Mouse (Mus musculus) heart, postnatal 25 days (tissue): ENCODE measurements around the gene Rbms3. TPM values are rescaled to one million over a fixed set of nuclear protein-coding genes. Genes with fewer than 3 reads are reported as not detected.
A peak's percentile ranks its signal among the peaks of the same experiment; 100 is the strongest.

ENCODE experiments used
- DNase-seq: peaks from one replicate; pipeline ENCODE4 v3.0.0; 2022; ENCODE audit warnings: low spot score
- intact Hi-C: fragments of 180-260 bp; cut with DNase I; formaldehyde crosslinking; loops from one replicate; pipeline ENCODE4 v1.15.1; 2025
- total RNA-seq, 2 experiments: library from RNA; stranded (reverse); gene quantifications; 2 replicates each; pipeline ENCODE4 v1.2.3; 2021

Rbms3 gene
- total RNA-seq, 2 experiments from 2014 or later, result 12.5 to 12.7 TPM

GRCm38 (mm10) chr9:116633786-116634185, 995.9 kb downstream of the Rbms3 start:
- no peak for DNase-seq
- intact Hi-C loops, result no loop called here

DNA sequence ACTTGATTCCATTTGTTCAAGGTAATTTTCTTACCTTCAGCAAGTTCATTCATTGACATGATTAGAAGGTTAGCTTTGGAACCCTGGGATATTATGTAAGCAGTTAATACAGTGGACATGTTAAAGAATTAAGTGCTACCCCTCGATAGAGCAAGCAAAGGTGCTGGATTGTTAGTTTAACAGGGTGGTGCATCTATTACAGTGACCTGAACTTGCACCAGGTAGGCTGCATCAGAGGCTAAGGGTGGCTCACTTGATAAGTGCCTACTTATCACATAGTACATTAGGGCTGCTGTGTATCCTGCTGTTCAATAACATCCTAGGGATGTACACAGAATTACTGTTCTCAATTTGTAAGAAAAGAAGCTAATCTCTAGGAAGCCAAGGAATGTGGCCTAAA, 996.6 kb downstream of the Rbms3 start:
- no peak for DNase-seq
- intact Hi-C loops, result no loop called here

DNA sequence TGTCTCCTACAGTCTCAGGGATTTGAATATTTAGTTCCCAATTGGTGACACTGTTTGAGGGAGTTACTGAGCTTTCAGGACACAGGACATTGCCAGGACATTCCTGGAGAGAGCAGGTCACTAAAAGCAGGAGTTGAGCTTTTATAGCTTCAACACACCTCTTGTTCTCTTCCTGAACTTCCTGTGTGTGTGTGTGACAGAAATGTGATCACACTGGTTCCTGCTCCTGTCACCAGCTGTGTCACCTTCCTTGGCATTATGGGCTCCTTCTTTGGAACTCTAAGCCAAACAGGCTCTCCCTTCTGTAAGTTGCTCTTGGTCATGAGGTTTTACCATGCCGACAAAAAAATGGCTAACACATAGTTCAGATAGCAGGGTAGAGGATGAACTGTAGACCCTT, 997.9 kb downstream of the Rbms3 start:
- DNase-seq, result no peak
- intact Hi-C loops, result no loop called here

DNA sequence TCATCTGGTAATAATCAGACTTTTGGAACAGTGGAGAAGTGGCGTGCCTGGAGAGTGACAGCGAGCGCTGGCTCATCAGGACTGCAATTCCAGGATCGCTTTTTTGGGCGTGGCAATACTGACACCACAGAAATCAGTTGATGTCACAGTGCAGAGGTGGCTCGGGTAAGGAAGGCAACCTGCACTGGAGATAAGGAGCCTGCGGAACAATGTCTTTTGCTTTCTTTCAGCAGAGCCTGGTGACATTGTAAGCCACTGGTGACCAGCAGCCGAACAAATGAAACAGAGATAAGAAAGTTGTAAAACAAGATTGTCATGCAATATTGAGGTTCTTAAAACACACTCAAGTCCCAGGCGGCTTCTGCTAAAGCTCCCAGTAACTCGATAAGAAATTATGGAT, 998.9 kb downstream of the Rbms3 start:
- intact Hi-C loops, result no loop called here
- no peak for DNase-seq

DNA sequence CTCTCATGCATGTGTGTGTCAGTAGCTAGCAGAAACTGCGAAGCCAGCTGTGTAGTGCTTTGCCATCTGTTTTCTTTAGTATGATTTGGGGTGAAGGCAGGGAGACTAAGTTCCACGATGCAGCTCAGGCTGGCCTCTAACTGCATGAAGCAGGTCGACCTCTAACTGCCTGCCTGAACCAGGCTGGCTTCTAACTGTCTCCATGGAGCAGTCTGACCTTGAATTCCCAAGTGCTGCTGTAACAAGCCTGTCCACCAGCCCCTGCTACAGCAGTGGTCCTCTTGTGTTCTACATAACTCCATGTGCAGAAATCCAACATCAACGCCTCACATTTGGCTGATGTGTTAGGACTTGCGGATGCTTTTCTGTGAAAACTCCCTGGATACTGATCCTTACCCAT, 1009.3 kb downstream of the Rbms3 start:
- intact Hi-C loops, result no loop called here
- DNase-seq, result no peak

DNA sequence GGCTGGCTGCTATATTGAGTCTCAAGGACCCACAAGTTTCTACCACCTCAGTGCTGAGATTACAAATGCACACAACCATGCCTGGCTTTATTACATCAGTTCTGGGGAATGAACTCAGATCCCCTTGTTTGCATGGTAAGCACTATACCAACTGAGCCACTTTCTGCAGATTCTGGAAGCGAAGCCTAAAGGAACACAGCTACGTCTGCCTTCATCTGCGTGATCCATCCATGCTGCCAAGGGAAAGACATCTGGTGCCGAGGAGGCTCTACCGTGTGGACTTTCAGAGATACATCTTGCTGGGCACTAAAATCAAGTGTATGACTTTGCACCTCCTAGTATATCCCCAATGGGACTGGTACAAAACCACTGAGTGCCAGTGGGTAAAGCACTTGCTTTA, 1010.8 kb downstream of the Rbms3 start:
- intact Hi-C loops, result no loop called here
- DNase-seq, result no peak

GRCm38 (mm10) chr9:116613276-116613675, 1016.4 kb downstream of the Rbms3 start:
- intact Hi-C loops, result no loop called here
- DNase-seq, result no peak

DNA sequence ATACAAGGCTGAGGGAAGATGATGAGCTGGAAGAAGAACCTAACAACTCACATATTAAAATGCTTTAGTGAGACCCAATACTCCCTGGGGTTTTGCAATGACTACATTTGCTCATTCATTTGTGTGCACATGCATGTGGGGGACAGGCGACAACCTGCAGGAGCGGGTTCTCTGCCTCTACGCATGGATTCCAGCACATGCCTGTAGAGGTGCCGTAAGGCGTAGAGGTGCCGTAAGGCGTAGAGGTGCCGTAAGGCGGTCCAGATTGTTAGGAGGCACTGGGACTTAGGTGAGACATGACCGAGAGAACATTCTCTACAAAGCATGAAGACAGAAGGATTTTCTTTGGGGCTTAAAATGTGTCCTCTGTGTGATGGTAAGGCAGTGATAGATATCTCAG, 1033.7 kb downstream of the Rbms3 start:
- no peak for DNase-seq
- intact Hi-C loops, result no loop called here

DNA sequence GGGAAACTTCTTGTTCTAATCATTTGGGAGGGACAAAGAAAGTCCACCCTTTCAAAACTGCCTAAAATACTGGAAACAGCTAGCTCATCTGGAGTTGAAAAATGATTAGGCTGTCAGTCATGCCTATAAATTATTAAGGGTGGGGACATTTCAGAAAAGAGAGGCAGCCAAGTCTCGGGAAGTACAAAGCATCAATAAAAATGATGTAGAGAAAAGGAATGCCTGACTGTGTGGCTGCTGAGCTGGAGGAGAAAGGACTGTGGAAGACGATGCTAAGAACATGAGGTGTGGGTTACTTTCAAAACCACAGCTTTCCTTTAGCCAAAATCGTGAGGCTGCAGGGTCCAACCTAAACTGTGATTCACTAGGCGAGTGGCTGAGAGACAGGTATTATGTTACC, 1037.2 kb downstream of the Rbms3 start:
- no peak for DNase-seq
- intact Hi-C loops, result no loop called here

GRCm38 (mm10) chr9:116591071-116591470, 1038.6 kb downstream of the Rbms3 start:
- intact Hi-C loops, result no loop called here

DNA sequence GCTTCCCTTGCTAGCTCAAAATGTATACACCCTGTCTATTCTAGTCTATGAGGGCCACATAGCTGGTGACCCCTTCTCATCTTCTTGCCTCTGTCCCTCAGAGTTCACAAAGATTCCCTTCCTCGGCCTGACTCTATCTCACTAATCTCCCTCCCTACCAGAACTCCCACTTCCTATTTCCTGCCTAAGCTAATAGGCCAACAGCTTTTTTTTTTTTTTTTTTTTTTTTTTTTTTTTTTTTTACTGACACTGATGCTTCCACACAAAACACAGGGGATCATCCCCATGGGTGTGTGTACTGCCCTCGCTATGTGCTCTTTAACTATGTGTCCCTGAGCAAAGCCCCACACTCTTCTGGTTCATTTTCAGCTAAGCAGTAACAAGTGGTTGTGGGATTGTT, 1060.0 kb downstream of the Rbms3 start:
- no peak for DNase-seq
- intact Hi-C loops, result no loop called here

More at GRCm38 (mm10) chr9:116591071-116591470, 1038.6 kb downstream of the Rbms3 start:
- DNase-seq, result peak; percentile 33

- intact Hi-C loops, result no loop called here
- no peak for DNase-seq
These were observed 1063.0 kb downstream of the Rbms3 start for GRCm38 (mm10) chr9:116566711-116567110.

GRCm38 (mm10) chr9:116557781-116558180, 1071.9 kb downstream of the Rbms3 start:
- no peak for DNase-seq
- intact Hi-C loops, result no loop called here

- intact Hi-C loops, result no loop called here
- no peak for DNase-seq
These were observed 1073.1 kb downstream of the Rbms3 start for GRCm38 (mm10) chr9:116556641-116557040.

DNA sequence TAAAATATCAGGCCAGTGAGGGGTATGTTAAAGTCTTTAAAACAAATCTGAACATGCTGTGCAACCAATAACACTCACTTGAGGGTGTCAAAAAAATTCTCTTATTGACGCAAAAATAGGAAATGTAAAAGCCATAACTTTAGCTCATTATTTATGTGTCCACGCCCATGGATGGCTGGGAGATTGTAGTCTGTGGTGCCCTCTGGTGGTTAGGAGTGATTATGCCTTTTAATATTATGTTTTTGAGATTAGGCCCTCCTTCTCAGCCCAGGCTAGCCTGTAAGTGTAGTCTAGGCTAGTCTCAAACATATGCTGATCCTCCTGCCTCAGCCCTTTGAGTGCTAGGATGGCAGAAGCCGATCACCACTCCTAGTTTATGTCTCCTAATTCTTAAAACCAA, 1076.5 kb downstream of the Rbms3 start:
- intact Hi-C loops, result loop anchor here (1.0 to 5.0 kb wide), 2 partner anchors 127 to 491 kb away; no protein-coding TSS in a partner anchor
- no peak for DNase-seq

DNA sequence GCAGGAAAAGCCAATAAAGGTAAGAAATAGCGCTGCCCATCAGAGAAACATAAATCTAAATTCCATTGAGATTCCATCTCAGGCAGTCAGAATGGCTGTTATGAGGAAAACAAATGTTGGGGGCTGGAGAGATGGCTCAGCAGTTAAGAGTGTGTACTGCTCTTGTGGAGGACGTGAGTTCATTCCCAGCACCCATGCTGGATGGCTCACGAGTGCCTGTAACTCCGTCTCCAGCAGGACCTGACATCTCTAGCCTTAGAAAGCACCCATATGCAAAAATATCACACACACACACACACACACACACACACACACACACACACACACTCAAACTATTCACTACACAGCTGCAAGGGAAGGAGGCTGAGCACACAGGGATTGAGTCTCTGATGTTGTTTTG, 1083.6 kb downstream of the Rbms3 start:
- intact Hi-C loops, result no loop called here
- no peak for DNase-seq

DNA sequence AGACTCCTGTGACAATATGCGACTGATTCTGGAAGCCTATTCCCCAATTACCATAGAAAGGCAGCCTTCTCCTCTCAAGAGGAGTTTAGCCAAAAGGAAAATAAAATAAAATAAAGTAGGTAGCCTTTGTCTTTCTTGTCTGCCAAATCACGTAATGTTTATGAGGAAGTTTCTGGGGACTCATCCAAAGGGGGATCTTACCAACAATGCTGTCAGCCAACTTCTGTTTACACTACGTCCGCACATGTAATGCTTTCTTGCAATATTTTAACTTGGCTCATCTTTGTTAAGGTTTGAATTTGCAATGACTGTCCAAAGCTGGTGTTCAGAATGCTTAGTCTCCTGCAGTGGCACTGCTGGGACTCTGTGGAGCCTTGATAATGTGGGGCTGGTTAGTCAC, 1086.9 kb downstream of the Rbms3 start:
- intact Hi-C loops, result no loop called here
- no peak for DNase-seq

GRCm38 (mm10) chr9:116541976-116542375, 1087.7 kb downstream of the Rbms3 start:
- DNase-seq, result no peak
- intact Hi-C loops, result no loop called here

- intact Hi-C loops, result no loop called here
- no peak for DNase-seq
These were observed 1094.0 kb downstream of the Rbms3 start for GRCm38 (mm10) chr9:116535709-116536108.

- intact Hi-C loops, result no loop called here
- no peak for DNase-seq
These were observed 1096.3 kb downstream of the Rbms3 start for GRCm38 (mm10) chr9:116533381-116533780.

DNA sequence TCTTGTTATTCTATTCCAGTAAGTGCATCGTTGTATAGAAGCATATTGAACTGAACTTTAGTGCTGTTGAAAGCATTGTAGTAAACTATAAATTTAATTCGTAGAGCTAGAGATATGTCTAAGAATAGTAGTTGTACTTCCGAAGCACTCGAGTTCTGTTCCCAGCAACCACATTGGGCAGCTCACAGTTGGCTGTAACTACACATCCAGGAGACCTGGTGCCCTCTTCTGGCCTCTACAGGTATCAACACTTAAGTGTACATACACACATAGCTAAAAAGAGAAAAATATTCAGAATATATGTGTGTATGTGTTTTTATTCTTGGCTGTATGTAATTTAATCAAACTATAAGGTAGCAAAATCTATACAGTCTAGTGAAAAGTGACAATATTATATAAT, 1098.6 kb downstream of the Rbms3 start:
- no peak for DNase-seq
- intact Hi-C loops, result no loop called here

DNA sequence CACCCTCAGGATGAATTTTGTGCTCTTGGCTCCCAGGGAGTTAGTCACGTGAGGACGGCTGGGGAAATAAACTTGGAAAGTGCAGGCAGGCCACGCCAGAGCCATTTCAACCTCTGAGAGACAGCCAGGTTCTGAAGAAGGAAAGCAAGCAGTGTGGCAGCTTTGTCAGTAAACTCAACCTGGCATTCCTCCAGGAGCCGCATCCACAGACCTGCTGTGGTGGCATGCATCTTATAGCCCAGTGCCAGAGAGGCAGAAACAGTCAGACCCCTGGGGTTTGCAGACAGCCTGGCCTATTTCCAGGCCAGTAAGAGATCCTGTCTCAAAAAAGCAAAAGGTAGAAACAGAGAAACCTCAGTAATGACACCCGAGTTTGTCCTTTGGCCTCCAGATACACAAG, 1105.3 kb downstream of the Rbms3 start:
- DNase-seq, result no peak
- intact Hi-C loops, result no loop called here
